8 mouse cellular contexts compared by ENCODE assay signal in genomic region chr11:101230991-101231871, GRCm38 (mm10). TPM values are rescaled to one million over a fixed set of nuclear protein-coding genes. Genes with fewer than 3 reads are reported as not detected.
DNase-seq lines count a peak whose midpoint lies in the region; ATAC-seq and TF ChIP-seq lines count a peak whose summit lies in the region.

No protein-coding gene starts in this region.

- peaks cover 5% of the 10 kb centered on the region; the same call in 1 of the 2 replicates for H3K27me3 ChIP-seq in embryonic facial prominence, embryonic 10.5 days (replicated peaks; ENCODE audit: low read depth, poor library complexity, severe bottlenecking)
- H3K27me3 ChIP-seq in heart, embryonic 12.5 days (replicated peaks), result no peaks in the 10 kb centered on the region
- H3K27me3 ChIP-seq in kidney, embryonic 14.5 days (ENCODE audit: control insufficient read depth, insufficient read depth, low read length), result no peaks in the 10 kb centered on the region
- no peaks in the 10 kb centered on the region for H3K27me3 ChIP-seq in lung, postnatal 0 days (replicated peaks; ENCODE audit: insufficient read depth, low read length)
- no peaks in the 10 kb centered on the region for H3K27me3 ChIP-seq in stomach, embryonic 14.5 days (ENCODE audit: control insufficient read depth, insufficient read depth, low read length)

- peak; percentile 93 for TF ChIP-seq EP300 in lung, postnatal 0 days (IDR thresholded peaks at IDR 0.05)

- peak overlapping the region; percentile 57 for H3K4me2 ChIP-seq in heart, embryonic 12.5 days
- peak overlapping the region; percentile 48 for H3K4me2 ChIP-seq in kidney, embryonic 14.5 days (replicated peaks; ENCODE audit: low read depth, low read length)
- peak overlapping the region; percentile 52 for H3K4me2 ChIP-seq in lung, postnatal 0 days (replicated peaks; ENCODE audit: low read depth, low read length)
- H3K4me2 ChIP-seq in stomach, embryonic 14.5 days (replicated peaks; ENCODE audit: low read depth, low read length), result peak overlapping the region; percentile 36

- H3K9me3 ChIP-seq in embryonic facial prominence, embryonic 10.5 days, result no peaks in the 10 kb centered on the region
- H3K9me3 ChIP-seq in heart, embryonic 12.5 days (replicated peaks), result no peaks in the 10 kb centered on the region
- no peaks in the 10 kb centered on the region for H3K9me3 ChIP-seq in kidney, embryonic 14.5 days (ENCODE audit: control insufficient read depth, low read length)
- H3K9me3 ChIP-seq in lung, postnatal 0 days (ENCODE audit: low read length), result no peaks in the 10 kb centered on the region
- H3K9me3 ChIP-seq in stomach, embryonic 14.5 days (ENCODE audit: control insufficient read depth, low read depth, low read length), result no peaks in the 10 kb centered on the region

- no peaks in the 10 kb centered on the region for H3K36me3 ChIP-seq in embryonic facial prominence, embryonic 10.5 days (replicated peaks)
- no peaks in the 10 kb centered on the region for H3K36me3 ChIP-seq in heart, embryonic 12.5 days
- no peaks in the 10 kb centered on the region for H3K36me3 ChIP-seq in kidney, embryonic 14.5 days (ENCODE audit: control insufficient read depth, insufficient read depth, low read length)
- H3K36me3 ChIP-seq in lung, postnatal 0 days (ENCODE audit: insufficient read depth, low read length), result no peaks in the 10 kb centered on the region
- no peaks in the 10 kb centered on the region for H3K36me3 ChIP-seq in stomach, embryonic 14.5 days (ENCODE audit: control insufficient read depth, insufficient read depth, low read length)

- H3K27ac ChIP-seq in layer of hippocampus, adult 2 months, result peak overlapping the region; percentile 90
- peak overlapping the region; percentile 86 for H3K27ac ChIP-seq in embryonic facial prominence, embryonic 10.5 days (replicated peaks)
- peak overlapping the region; percentile 92 for H3K27ac ChIP-seq in heart, embryonic 12.5 days (ENCODE audit: poor library complexity, severe bottlenecking)
- peak overlapping the region; percentile 95 for H3K27ac ChIP-seq in kidney, embryonic 14.5 days (ENCODE audit: low read depth, low read length)
- peak overlapping the region; percentile 93 for H3K27ac ChIP-seq in lung, postnatal 0 days (ENCODE audit: low read length)
- peak overlapping the region; percentile 89 for H3K27ac ChIP-seq in stomach, embryonic 14.5 days (ENCODE audit: low read length)

- H3K9ac ChIP-seq in heart, embryonic 12.5 days, result peak overlapping the region; percentile 56
- H3K9ac ChIP-seq in kidney, embryonic 14.5 days (ENCODE audit: low read depth, low read length), result peak overlapping the region; percentile 3; the same call in 1 of the 2 replicates
- peak overlapping the region; percentile 23; the same call in 1 of the 2 replicates for H3K9ac ChIP-seq in lung, postnatal 0 days (replicated peaks; ENCODE audit: low read depth)
- H3K9ac ChIP-seq in stomach, embryonic 14.5 days (replicated peaks; ENCODE audit: low read depth, low read length), result no peak overlapping the region

- 7% methylated on average over 18 of the region's 18 CpGs for WGBS in embryonic facial prominence, embryonic 10.5 days
- 11% methylated on average over 18 of the region's 18 CpGs for WGBS in heart, embryonic 12.5 days
- 2% methylated on average over 18 of the region's 18 CpGs for WGBS in kidney, embryonic 14.5 days
- 4% methylated on average over 18 of the region's 18 CpGs for WGBS in lung, postnatal 0 days
- WGBS in stomach, embryonic 14.5 days, result 8% methylated on average over 18 of the region's 18 CpGs

- H3K4me3 ChIP-seq in layer of hippocampus, adult 2 months, result peak overlapping the region; percentile 32
- peak overlapping the region; percentile 38 for H3K4me3 ChIP-seq in embryonic facial prominence, embryonic 10.5 days
- peak overlapping the region; percentile 17 for H3K4me3 ChIP-seq in heart, embryonic 12.5 days
- H3K4me3 ChIP-seq in kidney, embryonic 14.5 days (ENCODE audit: low read length), result peak overlapping the region; percentile 20
- peak overlapping the region; percentile 27 for H3K4me3 ChIP-seq in lung, postnatal 0 days (ENCODE audit: low read depth, low read length)
- 0 out of 2 replicates have a peak overlapping the region, but pooled peaks have one; percentile 6 for H3K4me3 ChIP-seq in stomach, embryonic 14.5 days (ENCODE audit: low read depth, low read length)

- ATAC-seq in heart, embryonic 12.5 days (ENCODE audit: insufficient number of reproducible peaks, low FRiP score), result 0 out of 2 replicates have a peak, but pooled peaks have one; percentile 28
- peak; percentile 82 for ATAC-seq in kidney, embryonic 14.5 days (ENCODE audit: low FRiP score, low TSS enrichment)
- peak; percentile 69 for ATAC-seq in lung, postnatal 0 days
- no peak for ATAC-seq in stomach, embryonic 14.5 days (ENCODE audit: insufficient number of reproducible peaks, insufficient read depth, low FRiP score, low read depth)

- TF ChIP-seq CTCF in layer of hippocampus, adult 2 months (conservative IDR thresholded peaks at IDR 0.05), result no peak; the same call in 1 of the 2 replicates
- TF ChIP-seq CTCF in lung, postnatal 0 days (IDR thresholded peaks at IDR 0.05), result peak; percentile 47

- DNase-seq in layer of hippocampus, adult 2 months (ENCODE audit: low spot score in 2 of 2), result no peak
- no peak for DNase-seq in layer of hippocampus, postnatal 25 days (ENCODE audit: extremely low spot score in 1 of 2, low spot score in 1 of 2)
- DNase-seq in embryonic facial prominence, embryonic 10.5 days (ENCODE audit: low spot score), result peak; percentile 56
- peak; percentile 84 for DNase-seq in lung, postnatal 0 days (ENCODE audit: low spot score)
- DNase-seq in urinary bladder, postnatal 10 days (ENCODE audit: low spot score), result no peak

- peaks cover 39% of the 10 kb centered on the region for H3K4me1 ChIP-seq in embryonic facial prominence, embryonic 10.5 days
- H3K4me1 ChIP-seq in heart, embryonic 12.5 days (replicated peaks), result peaks cover 25% of the 10 kb centered on the region
- peaks cover 40% of the 10 kb centered on the region for H3K4me1 ChIP-seq in kidney, embryonic 14.5 days (ENCODE audit: control insufficient read depth, insufficient read depth, low read length)
- H3K4me1 ChIP-seq in lung, postnatal 0 days (ENCODE audit: insufficient read depth, low read depth, low read length), result peaks cover 10% of the 10 kb centered on the region; the same call in 1 of the 2 replicates
- H3K4me1 ChIP-seq in stomach, embryonic 14.5 days (ENCODE audit: control insufficient read depth, insufficient read depth, low read length), result peaks cover 18% of the 10 kb centered on the region

RNA-seq across cellular contexts. Expression of gene Ezh1, which starts 5.0 kb away (rescaled TPM):
- total RNA-seq in layer of hippocampus, adult 2 months (2021), result 10 to 100 TPM; 73.6 to 81.8 TPM
- total RNA-seq in layer of hippocampus, postnatal 25 days (2021), result 10 to 100 TPM; 57.1 to 62.1 TPM
- 13.3 and 14.5 TPM in 2 replicates for polyA plus RNA-seq in embryonic facial prominence, embryonic 10.5 days (2016; fragmentation: Nextera tagmentation; extraction: Ambion mirVana)
- 14.9 and 16.1 TPM in 2 replicates for polyA plus RNA-seq in heart, embryonic 12.5 days (2016; fragmentation: Nextera tagmentation; extraction: Ambion mirVana)
- 18.2 and 27.4 TPM in 2 replicates for polyA plus RNA-seq in kidney, embryonic 14.5 days (2014; fragmentation: Nextera tagmentation; extraction: Ambion mirVana)
- polyA plus RNA-seq in lung, postnatal 0 days (2015; fragmentation: Nextera tagmentation; extraction: Ambion mirVana), result 17.1 and 17.4 TPM in 2 replicates
- 17.7 and 19.1 TPM in 2 replicates for polyA plus RNA-seq in stomach, embryonic 14.5 days (2014; fragmentation: Nextera tagmentation; extraction: Ambion mirVana)

RNA-seq across cellular contexts. Expression of gene Ramp2, which starts 14.6 kb away (rescaled TPM):
- total RNA-seq in layer of hippocampus, adult 2 months (2021), result 10 to 100 TPM; 62.2 to 68.0 TPM
- total RNA-seq in layer of hippocampus, postnatal 25 days (2021), result 10 to 100 TPM; 50.2 to 72.5 TPM
- 66.4 and 68.4 TPM in 2 replicates for polyA plus RNA-seq in embryonic facial prominence, embryonic 10.5 days (2016; fragmentation: Nextera tagmentation; extraction: Ambion mirVana)
- 233 and 245 TPM in 2 replicates for polyA plus RNA-seq in heart, embryonic 12.5 days (2016; fragmentation: Nextera tagmentation; extraction: Ambion mirVana)
- polyA plus RNA-seq in kidney, embryonic 14.5 days (2014; fragmentation: Nextera tagmentation; extraction: Ambion mirVana), result 248 and 275 TPM in 2 replicates
- 759 and 834 TPM in 2 replicates for polyA plus RNA-seq in lung, postnatal 0 days (2015; fragmentation: Nextera tagmentation; extraction: Ambion mirVana)
- 123 and 128 TPM in 2 replicates for polyA plus RNA-seq in stomach, embryonic 14.5 days (2014; fragmentation: Nextera tagmentation; extraction: Ambion mirVana)

RNA-seq across cellular contexts. Expression of gene Vps25, which starts 22.3 kb away (rescaled TPM):
- 10 to 100 TPM; 68.8 to 69.4 TPM for total RNA-seq in layer of hippocampus, adult 2 months (2021)
- total RNA-seq in layer of hippocampus, postnatal 25 days (2021), result 10 to 100 TPM; 70.0 to 75.2 TPM
- polyA plus RNA-seq in embryonic facial prominence, embryonic 10.5 days (2016; fragmentation: Nextera tagmentation; extraction: Ambion mirVana), result 124 TPM in 2 replicates
- 98.8 and 101 TPM in 2 replicates for polyA plus RNA-seq in heart, embryonic 12.5 days (2016; fragmentation: Nextera tagmentation; extraction: Ambion mirVana)
- 154 and 160 TPM in 2 replicates for polyA plus RNA-seq in kidney, embryonic 14.5 days (2014; fragmentation: Nextera tagmentation; extraction: Ambion mirVana)
- 121 and 133 TPM in 2 replicates for polyA plus RNA-seq in lung, postnatal 0 days (2015; fragmentation: Nextera tagmentation; extraction: Ambion mirVana)
- polyA plus RNA-seq in stomach, embryonic 14.5 days (2014; fragmentation: Nextera tagmentation; extraction: Ambion mirVana), result 153 and 154 TPM in 2 replicates

RNA-seq across cellular contexts. Expression of gene Wnk4, which starts 29.1 kb away (rescaled TPM):
- total RNA-seq in layer of hippocampus, adult 2 months (2021), result 10 to 100 TPM; 11.3 to 11.4 TPM
- 1 to 10 TPM; 6.2 to 7.7 TPM for total RNA-seq in layer of hippocampus, postnatal 25 days (2021)
- polyA plus RNA-seq in embryonic facial prominence, embryonic 10.5 days (2016; fragmentation: Nextera tagmentation; extraction: Ambion mirVana), result 6.0 and 8.3 TPM in 2 replicates
- polyA plus RNA-seq in heart, embryonic 12.5 days (2016; fragmentation: Nextera tagmentation; extraction: Ambion mirVana), result 14.0 TPM in 2 replicates
- 18.9 and 28.1 TPM in 2 replicates for polyA plus RNA-seq in kidney, embryonic 14.5 days (2014; fragmentation: Nextera tagmentation; extraction: Ambion mirVana)
- 10.6 and 14.6 TPM in 2 replicates for polyA plus RNA-seq in lung, postnatal 0 days (2015; fragmentation: Nextera tagmentation; extraction: Ambion mirVana)
- polyA plus RNA-seq in stomach, embryonic 14.5 days (2014; fragmentation: Nextera tagmentation; extraction: Ambion mirVana), result 21.9 and 26.8 TPM in 2 replicates

RNA-seq across cellular contexts. Expression of gene Cntd1, which starts 47.6 kb away (rescaled TPM):
- total RNA-seq in layer of hippocampus, adult 2 months (2021), result under 1 TPM; 0.29 to 0.56 TPM
- under 1 TPM; 0.25 to 0.35 TPM for total RNA-seq in layer of hippocampus, postnatal 25 days (2021)
- polyA plus RNA-seq in embryonic facial prominence, embryonic 10.5 days (2016; fragmentation: Nextera tagmentation; extraction: Ambion mirVana), result 1.3 and 1.4 TPM in 2 replicates
- 0.81 and 1.5 TPM in 2 replicates for polyA plus RNA-seq in heart, embryonic 12.5 days (2016; fragmentation: Nextera tagmentation; extraction: Ambion mirVana)
- polyA plus RNA-seq in kidney, embryonic 14.5 days (2014; fragmentation: Nextera tagmentation; extraction: Ambion mirVana), result 1.2 and 1.7 TPM in 2 replicates
- polyA plus RNA-seq in lung, postnatal 0 days (2015; fragmentation: Nextera tagmentation; extraction: Ambion mirVana), result 1.1 TPM in 2 replicates
- polyA plus RNA-seq in stomach, embryonic 14.5 days (2014; fragmentation: Nextera tagmentation; extraction: Ambion mirVana), result 0.87 and 1.6 TPM in 2 replicates

Comparison
In these comparisons a context has a peak if more than half of its experiments do, and no peak if none do; other contexts are left out.
1. DNase-seq: peak in embryonic facial prominence, embryonic 10.5 days (single experiment) and lung, postnatal 0 days (single experiment); none in layer of hippocampus, adult 2 months (0 of 2), layer of hippocampus, postnatal 25 days (0 of 2) and urinary bladder, postnatal 10 days (single experiment).
2. Peak in every context shown above with its lines, with median percentiles within 50 percentile points of each other: H3K27ac ChIP-seq, H3K4me3 ChIP-seq and H3K4me2 ChIP-seq.